Mouse (Mus musculus) megakaryocyte, adult 5-6 weeks (primary cell): Measurements from ENCODE around the gene Arl4c. TPM values are rescaled to one million over a fixed set of nuclear protein-coding genes. Genes with fewer than 3 reads are reported as not detected.

Source experiments
- ATAC-seq: 2 replicates; pipeline ENCODE4 v1.8.0; 2016; ENCODE audit warnings: mild to moderate bottlenecking, inconsistent platforms; ENCODE audit not compliant: poor library complexity, severe bottlenecking
- total RNA-seq, 2 experiments: library from RNA; stranded (forward) in 1 of 2; stranded (reverse) in 1 of 2; fragments of 153-499, 151-499 nt in 1 of 2; fragments of 221-1000, 200-1000 nt in 1 of 2; gene quantifications; 2 replicates each; pipeline versions ENCODE4 v1.2.3 to v1.2.4; 2015 to 2017

Gene Arl4c
- total RNA-seq, 2 experiments from 2014 or later = 25.3 to 36.0 TPM

DNA sequence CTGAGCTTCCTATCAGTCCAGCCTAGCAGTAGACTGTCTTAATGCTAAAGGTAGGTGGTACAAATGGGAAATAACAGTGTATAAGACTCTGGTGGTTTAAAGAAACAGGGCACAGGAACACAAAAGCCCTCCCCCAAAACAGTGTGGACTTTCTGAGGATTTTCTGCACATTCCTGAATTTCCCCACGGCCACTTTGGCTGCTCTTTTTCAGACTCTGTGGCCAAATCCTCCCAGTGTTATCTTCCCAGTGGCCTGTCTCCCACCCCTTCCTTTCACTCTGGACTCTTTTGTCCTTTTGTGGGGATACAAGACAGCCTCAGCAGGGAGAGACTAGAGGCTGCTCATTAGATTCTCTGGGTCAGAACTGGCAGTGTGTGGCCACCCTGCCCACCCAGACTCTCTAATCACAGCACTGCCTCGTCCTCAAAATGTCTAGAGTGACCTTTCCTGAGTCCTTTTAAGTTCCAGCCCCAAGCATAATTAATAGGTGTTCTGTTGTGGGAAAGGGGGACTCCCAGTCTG is 72.0 kb downstream of the Arl4c start:
- no peak for ATAC-seq

DNA sequence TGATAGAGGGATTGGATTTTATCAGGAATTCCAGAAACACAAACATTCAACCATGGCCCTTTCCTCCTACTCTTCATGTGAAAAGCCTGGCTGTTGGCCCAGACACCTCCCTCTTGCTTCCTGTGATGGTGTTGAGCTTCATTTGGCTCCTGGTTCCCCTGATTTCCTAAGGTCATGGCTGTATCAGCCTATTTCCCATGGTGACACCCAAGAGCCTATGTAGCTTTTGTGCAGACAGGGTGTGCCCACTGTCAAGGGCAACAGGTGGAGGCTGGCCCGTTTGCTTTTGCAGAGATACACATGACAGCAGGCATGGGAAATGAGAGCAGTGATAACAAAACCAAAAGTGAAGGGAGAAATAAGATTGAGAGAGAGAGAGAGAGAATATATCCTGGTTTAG is 76.8 kb downstream of the Arl4c start:
- ATAC-seq = no peak

DNA sequence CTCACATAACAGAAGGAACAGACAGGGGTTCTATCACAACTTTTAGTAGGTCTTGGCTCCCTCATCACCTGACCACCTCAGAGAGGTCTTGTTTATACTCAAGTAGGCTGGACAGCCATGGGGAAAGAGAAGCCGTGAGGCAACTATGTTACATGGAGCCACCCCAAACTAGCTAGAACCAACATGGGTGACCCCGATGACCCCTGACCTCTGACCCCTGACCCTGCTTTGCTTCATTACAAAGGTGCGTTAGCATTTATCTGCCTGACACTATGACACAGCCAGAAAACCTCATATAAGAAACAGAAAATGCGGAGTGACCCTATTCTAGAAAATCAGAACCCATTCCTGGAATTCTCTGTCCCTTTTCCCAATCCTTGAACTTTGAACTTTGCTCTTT is 77.6 kb downstream of the Arl4c start:
- ATAC-seq = no peak

- no peak for ATAC-seq
Observed at GRCm38 (mm10) chr1:88623541-88624115, 78.4 kb downstream of the Arl4c start.

Other genes starting within 250 kb of the Arl4c start
- 0.18 and 0.59 TPM in 2 replicates for gene Glrp1, start 192.2 kb downstream of the Arl4c start, total RNA-seq (2015)
- not detected in 2 replicates for gene Glrp1, start 192.2 kb downstream of the Arl4c start, total RNA-seq (2017)